Mouse (Mus musculus) megakaryocyte, embryonic 14.5 days (primary cell): Measurements from ENCODE around the gene Slfnl1. TPM values are rescaled to one million over a fixed set of nuclear protein-coding genes. Genes with fewer than 3 reads are reported as not detected.

ENCODE experiments used
- H3K27me3 ChIP-seq: replicated peaks from 2 replicates; pipeline ENCODE3; 2012; ENCODE audit warnings: inconsistent platforms
- H3K36me3 ChIP-seq: replicated peaks from 2 replicates; pipeline ENCODE3; 2012; ENCODE audit warnings: low read length, inconsistent platforms, mixed read lengths
- H3K4me1 ChIP-seq: 2 replicates; pipeline ENCODE4 v1.6.1; 2012; ENCODE audit warnings: inconsistent platforms
- H3K4me3 ChIP-seq: replicated peaks from 2 replicates; pipeline ENCODE3; 2012; ENCODE audit warnings: moderate library complexity, mild to moderate bottlenecking, inconsistent platforms
- H3K9me3 ChIP-seq: 2 replicates; pipeline ENCODE4 v1.6.1; 2012; ENCODE audit warnings: inconsistent platforms
- FLI1 ChIP-seq: IDR thresholded peaks from 2 replicates; pipeline ENCODE4 v1.6.1; 2012; ENCODE audit warnings: low read length, inconsistent platforms, mixed read lengths
- GATA1 ChIP-seq: IDR thresholded peaks from 3 replicates; pipeline ENCODE4 v1.6.1; 2012; ENCODE audit warnings: mixed read lengths, low read length, inconsistent platforms, borderline replicate concordance
- polyA plus RNA-seq: library from polyadenylated mRNA; stranded (reverse); fragments of >175 nt; gene quantifications from 2 replicates; pipeline ENCODE4 v1.2.3, GENCODE M21; 2012; ENCODE audit warnings: low replicate concordance; ENCODE audit not compliant: insufficient read depth

Gene Slfnl1
- polyA plus RNA-seq, 1 experiment, result 0.11 TPM

DNA sequence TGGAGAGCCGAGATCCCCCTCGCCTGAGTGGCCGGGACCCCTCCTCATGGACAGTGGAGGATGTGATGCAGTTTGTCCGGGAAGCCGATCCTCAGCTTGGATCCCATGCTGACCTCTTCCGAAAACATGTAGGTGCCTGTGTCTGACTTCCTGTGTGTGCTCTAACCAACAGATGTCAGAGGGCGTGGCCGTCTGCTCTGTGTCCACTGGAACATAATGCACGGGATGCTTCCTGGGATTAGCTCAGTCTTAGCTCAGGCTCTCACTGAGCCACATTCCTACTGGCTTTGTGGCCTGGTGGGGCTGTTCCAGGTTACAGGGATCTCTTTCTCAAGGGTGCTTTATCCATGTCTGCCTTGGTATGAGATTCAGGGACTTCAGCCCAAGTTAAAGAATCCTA, 3.9 kb upstream of the Slfnl1 start:
- H3K4me3 ChIP-seq, result peak overlapping the region; percentile 29
- peaks cover 87% of the 10 kb centered on the region for H3K36me3 ChIP-seq
- TF ChIP-seq FLI1, result no peak
- no peak for TF ChIP-seq GATA1

DNA sequence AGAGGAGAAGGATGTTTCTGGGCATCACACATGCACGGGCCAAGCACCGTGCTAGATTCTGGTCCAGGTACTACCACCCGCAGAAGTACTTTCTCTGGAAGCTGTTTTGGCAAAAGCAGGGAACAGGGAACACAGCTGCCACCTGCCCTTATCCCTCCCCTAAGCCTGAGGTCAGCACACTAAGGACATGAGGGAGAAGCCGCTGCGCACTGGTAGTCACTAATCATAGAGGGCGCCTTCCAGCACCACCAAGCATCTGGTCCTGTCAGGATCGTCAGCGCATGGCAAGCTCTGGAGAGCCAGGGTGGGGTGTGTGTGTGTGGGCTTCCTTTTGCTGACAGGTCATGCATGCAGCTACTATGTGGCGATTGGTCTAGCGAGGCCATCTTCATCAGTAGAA, 6.6 kb downstream of the Slfnl1 start:
- H3K27me3 ChIP-seq, result peaks cover 10% of the 10 kb centered on the region
- H3K4me1 ChIP-seq, result no peaks in the 10 kb centered on the region
- TF ChIP-seq FLI1 (no peak), GATA1 (no peak)
- H3K4me3 ChIP-seq, result no peak overlapping the region
- H3K36me3 ChIP-seq, result peaks cover 57% of the 10 kb centered on the region
- H3K9me3 ChIP-seq, result no peaks in the 10 kb centered on the region

More for the DNA sequence above, 3.9 kb upstream of the Slfnl1 start:
- Histone ChIP-seq H3K9me3 (no peaks in the 10 kb centered on the region), H3K27me3 (no peaks in the 10 kb centered on the region), H3K4me1 (peaks cover 33% of the 10 kb centered on the region)

DNA sequence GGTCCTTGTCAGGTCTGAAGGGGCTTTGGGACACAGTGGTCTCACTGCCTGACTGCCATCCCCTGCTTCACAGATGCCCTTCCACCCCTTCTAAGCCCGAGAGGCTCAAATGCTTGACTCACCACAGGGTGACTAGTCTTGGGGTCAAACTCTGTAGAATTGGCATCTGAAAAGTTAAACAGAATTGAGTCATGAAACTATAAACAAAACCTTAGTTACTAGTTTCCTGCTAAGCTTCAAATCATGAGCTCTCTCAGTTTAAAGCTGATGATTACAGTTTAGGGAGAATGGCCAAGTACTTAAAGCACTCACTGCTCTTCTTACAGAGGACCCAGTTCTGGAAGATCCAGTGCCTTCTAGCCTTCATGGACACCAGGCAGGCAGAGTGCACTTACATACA, 12.9 kb downstream of the Slfnl1 start:
- TF ChIP-seq GATA1 (no peak), FLI1 (no peak)
- no peak overlapping the region for H3K4me3 ChIP-seq
- no peaks in the 10 kb centered on the region for H3K9me3 ChIP-seq
- peaks cover 96% of the 10 kb centered on the region for H3K36me3 ChIP-seq
- H3K4me1 ChIP-seq, result no peaks in the 10 kb centered on the region
- H3K27me3 ChIP-seq, result no peaks in the 10 kb centered on the region

DNA sequence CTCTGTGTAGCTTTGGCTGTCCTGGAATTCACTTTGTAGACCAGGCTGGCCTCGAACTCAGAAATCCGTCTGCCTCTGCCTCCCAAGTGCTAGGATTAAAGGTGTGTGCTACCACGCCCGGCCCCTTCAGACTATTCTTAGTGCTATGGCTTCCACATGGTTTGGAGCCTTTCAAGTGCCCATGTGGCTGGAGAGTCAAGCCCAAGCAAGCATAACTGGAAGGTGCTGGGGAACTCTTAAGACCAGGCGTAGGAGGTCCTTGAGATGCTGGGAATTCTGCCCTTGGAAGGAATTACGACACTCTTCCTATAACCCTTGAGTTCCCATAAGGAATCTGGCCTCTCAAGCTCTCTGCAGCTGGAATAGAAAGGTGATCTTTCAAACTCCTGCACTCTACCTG, 24.6 kb downstream of the Slfnl1 start:
- no peak for TF ChIP-seq GATA1
- TF ChIP-seq FLI1, result no peak
- Histone ChIP-seq H3K27me3 (no peaks in the 10 kb centered on the region), H3K4me3 (no peak overlapping the region), H3K9me3 (no peaks in the 10 kb centered on the region), H3K4me1 (no peaks in the 10 kb centered on the region), H3K36me3 (peaks cover 95% of the 10 kb centered on the region)

DNA sequence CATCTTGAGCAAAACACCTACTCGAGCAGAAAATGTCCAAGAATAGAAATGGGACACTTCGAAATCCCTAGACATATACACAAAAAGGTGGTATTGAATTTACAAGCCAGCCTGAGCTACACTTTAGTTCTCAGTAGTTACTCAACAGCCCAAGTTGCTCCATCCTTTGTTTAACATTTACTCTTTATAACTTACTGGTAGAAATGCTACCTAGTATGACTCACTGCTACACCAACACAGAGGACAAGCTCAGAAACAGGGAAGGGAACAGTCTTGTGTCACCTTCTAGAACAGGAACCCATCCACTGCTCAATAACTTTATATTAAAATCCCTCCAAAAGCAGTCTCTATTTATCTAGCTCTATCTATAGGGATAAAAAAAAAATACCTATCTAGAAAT, 33.7 kb downstream of the Slfnl1 start:
- Histone ChIP-seq H3K4me1 (peaks cover 45% of the 10 kb centered on the region), H3K36me3 (peaks cover 47% of the 10 kb centered on the region), H3K9me3 (no peaks in the 10 kb centered on the region), H3K27me3 (no peaks in the 10 kb centered on the region), H3K4me3 (no peak overlapping the region)
- TF ChIP-seq GATA1, result no peak
- no peak for TF ChIP-seq FLI1

DNA sequence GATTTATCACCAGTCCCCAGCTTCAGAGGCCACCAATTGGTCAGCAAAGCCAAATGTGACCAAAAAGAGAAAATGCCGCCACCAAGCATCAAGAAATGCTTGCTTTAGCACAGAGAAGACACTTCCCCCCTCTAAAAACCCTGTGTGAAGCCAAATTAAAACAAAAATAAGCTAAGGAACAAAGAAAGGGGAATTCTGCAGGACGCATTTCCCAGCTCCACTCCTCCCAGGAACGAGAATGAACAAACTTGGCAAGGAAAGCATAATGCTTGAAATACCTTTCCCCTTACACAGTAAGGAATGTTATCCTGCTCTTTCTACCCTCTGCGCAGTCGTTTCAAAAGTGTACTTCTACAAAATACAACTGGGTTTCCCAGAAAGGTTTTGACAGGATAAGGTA, 36.0 kb downstream of the Slfnl1 start:
- Histone ChIP-seq H3K4me1 (peaks cover 49% of the 10 kb centered on the region), H3K27me3 (peaks cover 9% of the 10 kb centered on the region), H3K9me3 (no peaks in the 10 kb centered on the region), H3K4me3 (no peak overlapping the region), H3K36me3 (peaks cover 29% of the 10 kb centered on the region)
- TF ChIP-seq FLI1, result no peak

DNA sequence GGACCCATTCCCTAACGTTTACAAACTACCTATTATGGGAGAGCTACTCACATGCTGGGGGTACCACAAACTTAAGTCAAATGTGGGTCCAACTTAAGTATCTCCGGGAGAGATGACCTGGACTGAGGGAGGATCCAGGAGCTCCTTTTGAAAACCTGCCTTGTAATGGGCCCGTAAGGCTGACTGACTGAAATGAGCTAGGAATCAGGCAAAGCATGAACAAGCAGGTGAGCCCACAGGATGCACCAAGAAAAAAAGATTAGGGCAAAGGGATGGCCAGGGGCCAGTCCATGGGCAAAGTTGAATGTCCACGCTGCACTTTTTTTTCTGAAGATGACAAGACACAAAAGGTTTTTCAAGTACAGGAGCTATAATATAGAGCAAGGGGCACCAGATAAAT, 37.0 kb downstream of the Slfnl1 start:
- H3K27me3 ChIP-seq, result peaks cover 13% of the 10 kb centered on the region
- no peaks in the 10 kb centered on the region for H3K9me3 ChIP-seq
- TF ChIP-seq GATA1 (no peak), FLI1 (no peak)
- peaks cover 49% of the 10 kb centered on the region for H3K4me1 ChIP-seq
- H3K4me3 ChIP-seq, result peak overlapping the region; percentile 99
- H3K36me3 ChIP-seq, result peaks cover 19% of the 10 kb centered on the region

DNA sequence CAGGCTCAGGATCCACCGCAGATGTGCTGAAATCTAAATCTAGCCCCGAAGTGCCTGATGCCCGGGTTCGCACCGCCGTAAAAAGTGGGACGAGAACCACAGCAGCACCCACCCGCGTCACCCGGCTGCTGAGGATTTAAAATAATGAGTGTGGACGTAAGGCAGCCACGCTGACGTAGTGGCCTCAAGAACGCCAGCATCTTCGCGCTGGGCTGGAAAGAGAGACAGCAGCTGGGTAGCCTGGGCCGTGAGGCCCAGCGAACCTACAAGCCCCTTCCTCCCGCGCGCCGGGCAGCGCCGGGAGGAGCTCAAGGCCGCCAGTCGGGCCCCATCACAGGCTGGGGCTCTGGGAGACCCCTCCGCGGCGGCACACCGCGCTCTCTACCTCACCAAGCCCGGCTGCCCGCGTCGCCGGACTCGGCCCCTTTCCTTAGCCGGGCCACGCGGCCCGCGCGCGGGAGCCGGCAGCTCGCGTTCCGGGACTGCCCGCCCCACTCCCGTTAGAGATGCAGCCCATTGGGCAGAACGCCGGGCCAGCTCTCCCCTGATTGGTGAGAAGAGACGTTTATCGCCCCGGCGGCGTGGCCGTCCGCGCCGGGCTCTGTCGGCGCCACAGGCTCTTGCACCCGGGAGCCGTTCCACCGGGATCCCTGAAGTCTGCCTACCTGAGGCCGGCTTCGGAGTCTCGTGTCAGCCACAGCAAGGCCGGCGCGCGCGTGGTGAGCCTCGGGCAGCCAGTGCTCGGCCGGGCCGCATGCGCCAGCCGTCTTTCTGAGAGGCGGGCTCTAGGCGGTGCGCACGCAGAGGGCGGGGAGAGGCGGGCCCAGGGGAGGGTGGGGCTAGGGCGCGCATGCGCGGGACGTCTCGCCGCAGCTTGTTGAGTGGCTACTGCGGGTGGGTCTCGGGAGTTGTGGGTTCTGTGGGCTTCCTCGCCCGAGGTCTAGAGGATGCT, 37.7 kb downstream of the Slfnl1 start, which contains the start of gene Ctps:
Gene Ctps (minus strand): TSS at position 791 of the 952 bp plus-strand sequence.
- H3K4me1 ChIP-seq, result peaks cover 47% of the 10 kb centered on the region
- peaks cover 15% of the 10 kb centered on the region for H3K27me3 ChIP-seq
- peaks cover 11% of the 10 kb centered on the region for H3K36me3 ChIP-seq
- TF ChIP-seq GATA1, result peak; percentile 47; the same call in 1 of the 3 replicates
- no peak for TF ChIP-seq FLI1
- no peaks in the 10 kb centered on the region for H3K9me3 ChIP-seq
- peak within 1 kb of the TSS; percentile 99 for H3K4me3 ChIP-seq

DNA sequence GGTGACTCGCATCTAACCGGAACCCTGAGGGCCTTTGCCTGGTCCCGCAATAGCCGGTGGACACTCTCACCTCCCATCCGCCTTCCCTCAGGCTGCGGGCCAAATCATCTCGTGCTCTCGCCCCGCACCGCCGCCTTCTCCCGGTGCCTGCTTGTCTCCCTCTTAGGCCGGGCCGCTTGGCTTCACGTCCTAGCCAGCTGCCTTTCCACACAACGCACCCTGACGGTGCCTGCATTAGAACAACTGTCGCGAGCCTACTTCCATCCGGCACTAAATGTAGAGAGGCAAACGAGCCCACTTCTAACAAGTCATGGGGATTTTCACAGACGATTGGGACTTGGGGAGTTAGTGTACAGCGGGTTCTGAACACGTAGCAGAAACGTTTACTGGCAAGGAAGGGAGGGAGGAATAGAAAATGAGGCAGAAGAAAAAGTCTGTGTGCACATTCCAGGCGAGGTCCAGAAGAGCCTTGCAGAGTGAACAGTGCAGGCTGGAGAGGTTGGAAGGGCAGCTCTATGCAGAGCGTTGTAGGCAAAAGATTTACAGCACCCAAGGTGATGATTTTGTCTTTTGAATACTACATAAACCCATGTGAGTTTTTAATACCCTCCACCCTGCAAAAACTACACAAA, 38.5 kb downstream of the Slfnl1 start:
- H3K27me3 ChIP-seq, result peaks cover 15% of the 10 kb centered on the region
- TF ChIP-seq GATA1 (no peak), FLI1 (no peak)
- H3K9me3 ChIP-seq, result no peaks in the 10 kb centered on the region
- peaks cover 3% of the 10 kb centered on the region for H3K36me3 ChIP-seq
- H3K4me1 ChIP-seq, result peaks cover 45% of the 10 kb centered on the region
- H3K4me3 ChIP-seq, result peak overlapping the region; percentile 99

DNA sequence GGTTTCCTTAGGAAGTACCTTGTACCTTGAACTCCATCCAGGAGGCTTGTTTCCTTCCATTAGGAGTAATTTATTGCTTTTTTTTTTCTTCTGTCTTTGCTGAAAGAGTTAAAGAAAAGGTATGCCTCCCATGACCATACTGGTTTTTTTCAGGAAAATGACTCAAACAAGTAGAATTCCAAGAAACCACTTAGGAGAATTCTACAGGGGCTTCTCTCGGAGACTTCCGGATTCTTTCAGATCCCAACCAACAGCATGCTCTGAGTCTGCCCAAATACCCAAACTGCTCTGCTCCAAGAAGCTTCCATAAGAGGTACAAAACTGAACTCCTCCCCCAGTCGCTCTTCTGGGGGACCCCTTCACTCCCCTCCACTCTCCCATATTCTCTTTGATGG, 39.0 kb downstream of the Slfnl1 start:
- H3K4me1 ChIP-seq, result peaks cover 45% of the 10 kb centered on the region
- H3K27me3 ChIP-seq, result peaks cover 15% of the 10 kb centered on the region
- no peaks in the 10 kb centered on the region for H3K9me3 ChIP-seq
- no peaks in the 10 kb centered on the region for H3K36me3 ChIP-seq
- TF ChIP-seq FLI1 (no peak), GATA1 (no peak)
- peak overlapping the region; percentile 99 for H3K4me3 ChIP-seq
